Mouse (Mus musculus) embryonic facial prominence, embryonic 13.5 days (tissue): ENCODE results near the gene Zfp292. TPM values are rescaled to one million over a fixed set of nuclear protein-coding genes. Genes with fewer than 3 reads are reported as not detected.
"Not testable (repeated sequence)": the region's sequence is repeated elsewhere in the genome, so short reads cannot be mapped to it uniquely, and the experiment has no call there.

Experiments
- ATAC-seq: fragments of 200-750 bp; cut with Nextera tagmentation; 2 replicates; pipeline ENCODE4 v1.8.0; 2017; ENCODE audit warnings: low read depth; ENCODE audit not compliant: insufficient number of reproducible peaks, insufficient read depth, low FRiP score, low TSS enrichment
- H3K27ac ChIP-seq: fragments of 300-500 bp; sonication (generic); 2 replicates; pipeline ENCODE4 v1.5.1; 2015; ENCODE audit warnings: moderate library complexity, mild to moderate bottlenecking, inconsistent platforms
- H3K27me3 ChIP-seq: fragments of 300-500 bp; sonication (generic); 2 replicates; pipeline ENCODE4 v1.6.1; 2015; ENCODE audit warnings: mild to moderate bottlenecking, inconsistent platforms
- H3K36me3 ChIP-seq: fragments of 300-500 bp; sonication (generic); 2 replicates; pipeline ENCODE4 v1.6.1; 2015; ENCODE audit warnings: mild to moderate bottlenecking, inconsistent platforms
- H3K4me1 ChIP-seq: fragments of 300-500 bp; sonication (generic); 2 replicates; pipeline ENCODE4 v1.6.1; 2015; ENCODE audit warnings: inconsistent platforms
- H3K4me2 ChIP-seq: fragments of 300-500 bp; sonication (generic); 2 replicates; pipeline ENCODE4 v1.6.1; 2015; ENCODE audit warnings: moderate library complexity, mild to moderate bottlenecking, inconsistent platforms
- H3K4me3 ChIP-seq: fragments of 300-500 bp; sonication (generic); 2 replicates; pipeline ENCODE4 v1.5.1; 2015; ENCODE audit warnings: mild to moderate bottlenecking, inconsistent platforms
- H3K9ac ChIP-seq: fragments of 300-500 bp; sonication (generic); 2 replicates; pipeline ENCODE4 v1.6.1; 2015; ENCODE audit warnings: mild to moderate bottlenecking, inconsistent platforms
- H3K9me3 ChIP-seq: fragments of 300-500 bp; sonication (generic); 2 replicates; pipeline ENCODE4 v1.6.1; 2016; ENCODE audit warnings: inconsistent platforms
- WGBS: fragments of 180-500 bp; shearing (Covaris S2); methylation state at CpG from one replicate; pipeline ENCODE4 v1.1.7; 2015; ENCODE audit warnings: mixed read lengths; 5-methylcytosine and 5-hydroxymethylcytosine counted together
- polyA plus RNA-seq: library from polyadenylated mRNA; unstranded; fragments of >200 nt; fragmentation: Nextera tagmentation; extraction: Ambion mirVana; gene quantifications from 2 replicates; pipeline ENCODE4 v1.2.1, GENCODE M21; 2015

Zfp292 gene
- 22.2 and 25.6 TPM in 2 replicates for polyA plus RNA-seq

DNA sequence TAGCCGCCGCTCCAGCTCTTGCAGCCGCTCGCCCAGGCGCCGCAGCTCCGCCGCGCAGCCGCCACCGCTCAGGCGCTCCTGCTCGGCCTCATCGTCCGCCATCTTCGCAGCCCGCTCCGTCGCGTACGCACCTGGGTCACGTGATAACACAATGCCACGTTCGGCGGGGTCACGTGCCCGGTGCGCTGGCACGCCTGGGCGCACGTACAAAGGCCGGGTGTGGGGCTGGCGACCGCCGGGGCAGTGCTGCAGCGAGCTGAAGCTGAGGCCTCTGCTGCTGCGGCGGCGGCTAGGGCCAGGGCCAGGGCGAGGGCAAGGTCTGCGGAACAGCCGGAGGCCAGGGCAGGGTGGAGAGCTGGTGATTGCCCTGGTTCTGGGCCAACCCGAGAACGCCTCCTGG lies at the start of gene Zfp292:
Gene Zfp292, minus strand, starts transcription at position 143 of the 400 bp plus-strand sequence.
- Histone ChIP-seq H3K9ac (peak within 1 kb of the TSS; percentile 99), H3K4me2 (peak within 1 kb of the TSS; percentile 64), H3K4me1 (peaks cover 23% of the 10 kb centered on the region), H3K4me3 (peak within 1 kb of the TSS; percentile 97), H3K27ac (peak within 1 kb of the TSS; percentile 98), H3K36me3 (peaks cover 11% of the 10 kb centered on the region), H3K27me3 (no peaks in the 10 kb centered on the region; the same call in 1 of the 2 replicates), H3K9me3 (no peaks in the 10 kb centered on the region)
- WGBS, result under 1% methylated on average over 44 of the region's 44 CpGs
- ATAC-seq, result peak; percentile 89

- H3K36me3 ChIP-seq, H3K4me1 ChIP-seq, H3K9ac ChIP-seq, H3K4me2 ChIP-seq, ATAC-seq, H3K4me3 ChIP-seq, H3K9me3 ChIP-seq, H3K27me3 ChIP-seq, H3K27ac ChIP-seq: not testable (repeated sequence)
- 75% methylated on average over 7 of the region's 7 CpGs for WGBS
Measured at GRCm38 (mm10) chr4:34928386-34928785, 45.6 kb upstream of the Zfp292 start.

GRCm38 (mm10) chr4:34922177-34922870 lies 39.6 kb upstream of the Zfp292 start:
- Histone ChIP-seq H3K4me1 (peaks cover 4% of the 10 kb centered on the region; the same call in 1 of the 2 replicates), H3K36me3 (no peaks in the 10 kb centered on the region), H3K27me3 (no peaks in the 10 kb centered on the region), H3K27ac (no peak overlapping the region), H3K4me2 (no peak overlapping the region), H3K9ac (no peak overlapping the region), H3K4me3 (no peak overlapping the region), H3K9me3 (no peaks in the 10 kb centered on the region)
- ATAC-seq, result no peak
- WGBS, result 65% methylated on average over 6 of the region's 6 CpGs

DNA sequence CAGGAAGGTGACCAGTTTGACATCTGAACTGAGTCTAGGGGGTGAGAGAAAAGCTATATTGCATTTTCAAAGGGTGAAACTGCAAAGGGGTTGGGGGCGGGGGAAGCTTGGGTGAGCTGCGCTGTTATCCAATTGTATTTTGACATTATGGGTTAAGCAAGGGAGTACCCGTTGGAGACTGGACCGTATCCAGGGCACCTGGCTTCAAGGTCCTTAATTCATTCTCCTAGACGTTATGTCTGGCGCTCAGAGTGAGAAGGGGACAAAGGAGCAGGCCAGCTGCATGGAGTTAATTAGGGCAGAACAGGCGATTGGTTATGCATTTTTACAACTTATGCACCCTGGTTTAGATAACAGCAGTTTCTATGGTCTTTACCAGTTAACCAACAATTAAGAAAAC lies 34.6 kb upstream of the Zfp292 start:
- Histone ChIP-seq H3K9me3 (no peaks in the 10 kb centered on the region), H3K9ac (no peak overlapping the region), H3K4me2 (no peak overlapping the region), H3K27me3 (no peaks in the 10 kb centered on the region), H3K4me1 (peaks cover 6% of the 10 kb centered on the region; the same call in 1 of the 2 replicates), H3K4me3 (no peak overlapping the region), H3K36me3 (no peaks in the 10 kb centered on the region), H3K27ac (no peak overlapping the region)
- ATAC-seq, result no peak
- 47% methylated on average over 7 of the region's 7 CpGs for WGBS

DNA sequence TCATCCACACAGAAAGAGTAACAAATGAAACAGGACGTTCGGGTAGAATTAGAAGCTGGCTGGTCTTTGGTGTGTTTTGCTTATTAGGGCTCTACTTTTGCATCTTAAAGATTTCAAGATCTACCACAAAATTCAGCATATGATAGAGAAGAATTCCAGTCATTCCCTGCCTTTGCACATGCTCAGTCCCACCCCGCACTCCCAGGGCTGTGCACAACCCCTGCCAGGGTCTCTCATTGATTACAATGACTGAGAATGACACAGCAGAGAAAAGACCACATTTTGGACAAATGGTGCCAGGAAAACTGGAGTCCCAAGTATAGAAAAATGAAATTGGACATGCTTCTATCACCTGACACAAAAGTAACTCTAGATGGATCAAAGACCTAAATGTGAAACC lies 29.4 kb upstream of the Zfp292 start:
- 69% methylated on average over 3 of the region's 3 CpGs for WGBS
- H3K9me3 ChIP-seq, result no peaks in the 10 kb centered on the region
- no peaks in the 10 kb centered on the region for H3K27me3 ChIP-seq
- no peak overlapping the region for H3K27ac ChIP-seq
- peaks cover 1% of the 10 kb centered on the region; the same call in 1 of the 2 replicates for H3K4me1 ChIP-seq
- ATAC-seq, result no peak
- no peak overlapping the region for H3K4me3 ChIP-seq
- no peak overlapping the region for H3K4me2 ChIP-seq
- no peaks in the 10 kb centered on the region for H3K36me3 ChIP-seq
- no peak overlapping the region for H3K9ac ChIP-seq

DNA sequence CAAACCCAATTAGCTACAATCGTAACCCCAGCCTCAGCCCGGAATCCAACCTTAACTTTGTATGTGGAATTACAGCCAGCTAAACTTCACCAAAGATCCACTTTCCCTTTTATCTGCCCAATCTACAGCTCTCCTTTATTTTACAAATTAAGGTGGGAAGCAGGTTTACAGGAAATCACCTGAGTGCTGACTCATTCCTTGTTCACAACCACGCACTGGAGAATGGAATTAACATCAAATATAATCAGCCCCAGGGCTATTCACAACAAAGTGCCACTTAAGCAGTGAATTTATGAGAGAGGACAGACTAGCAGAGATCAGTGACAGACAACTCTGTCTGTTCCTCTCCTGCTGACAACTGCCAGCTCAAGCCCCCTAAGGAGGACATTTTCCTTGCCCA lies 28.6 kb upstream of the Zfp292 start:
- Histone ChIP-seq H3K27ac (no peak overlapping the region), H3K36me3 (no peaks in the 10 kb centered on the region), H3K4me1 (peaks cover 7% of the 10 kb centered on the region; the same call in 1 of the 2 replicates), H3K4me2 (no peak overlapping the region), H3K9me3 (no peaks in the 10 kb centered on the region), H3K4me3 (no peak overlapping the region), H3K9ac (no peak overlapping the region), H3K27me3 (no peaks in the 10 kb centered on the region; the same call in 1 of the 2 replicates)
- no peak for ATAC-seq
- 46% methylated on average over 3 of the region's 3 CpGs for WGBS

DNA sequence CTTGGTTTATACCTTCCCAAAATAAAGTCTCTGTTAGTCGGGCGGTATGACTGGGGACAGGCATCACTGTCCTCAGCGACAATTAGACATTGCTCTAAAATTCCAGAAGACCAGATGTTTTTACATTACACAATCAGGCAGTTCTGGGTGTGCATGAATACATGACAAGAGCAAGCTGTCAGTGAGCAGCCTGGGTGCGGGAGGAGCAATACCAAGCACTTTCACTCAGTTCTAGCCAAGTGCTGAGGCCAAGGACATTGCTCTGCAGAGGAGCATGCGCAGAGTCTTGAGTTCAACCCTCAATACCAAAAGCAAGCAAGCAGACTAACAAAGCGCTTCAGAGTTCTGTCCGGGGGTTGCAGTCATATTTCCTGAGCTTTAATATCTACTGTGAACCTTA lies 25.4 kb upstream of the Zfp292 start:
- Histone ChIP-seq H3K36me3 (no peaks in the 10 kb centered on the region), H3K27ac (no peak overlapping the region), H3K4me2 (no peak overlapping the region), H3K9ac (no peak overlapping the region), H3K4me3 (no peak overlapping the region), H3K9me3 (no peaks in the 10 kb centered on the region), H3K27me3 (no peaks in the 10 kb centered on the region; the same call in 1 of the 2 replicates), H3K4me1 (peaks cover 7% of the 10 kb centered on the region; the same call in 1 of the 2 replicates)
- no peak for ATAC-seq
- 79% methylated on average over 7 of the region's 7 CpGs for WGBS

- Histone ChIP-seq H3K4me1 (peaks cover 7% of the 10 kb centered on the region; the same call in 1 of the 2 replicates), H3K4me3 (no peak overlapping the region), H3K27me3 (no peaks in the 10 kb centered on the region; the same call in 1 of the 2 replicates), H3K9me3 (no peaks in the 10 kb centered on the region), H3K4me2 (peak overlapping the region; percentile 41), H3K27ac (no peak overlapping the region), H3K9ac (no peak overlapping the region), H3K36me3 (no peaks in the 10 kb centered on the region)
- no peak for ATAC-seq
- WGBS, result 23% methylated on average over 14 of the region's 14 CpGs
Measured at GRCm38 (mm10) chr4:34907026-34907425, 24.3 kb upstream of the Zfp292 start.

- Histone ChIP-seq H3K4me2 (no peak overlapping the region), H3K9me3 (no peaks in the 10 kb centered on the region), H3K4me3 (no peak overlapping the region), H3K27me3 (no peaks in the 10 kb centered on the region; the same call in 1 of the 2 replicates), H3K27ac (no peak overlapping the region), H3K36me3 (no peaks in the 10 kb centered on the region), H3K4me1 (peaks cover 7% of the 10 kb centered on the region; the same call in 1 of the 2 replicates), H3K9ac (no peak overlapping the region)
- no peak for ATAC-seq
- WGBS, result 74% methylated on average over 4 of the region's 4 CpGs
Measured at GRCm38 (mm10) chr4:34906151-34906550, 23.4 kb upstream of the Zfp292 start.

- Histone ChIP-seq H3K27ac (no peak overlapping the region), H3K9ac (no peak overlapping the region), H3K4me3 (no peak overlapping the region), H3K9me3 (no peaks in the 10 kb centered on the region), H3K4me2 (no peak overlapping the region), H3K4me1 (peaks cover 7% of the 10 kb centered on the region), H3K36me3 (no peaks in the 10 kb centered on the region), H3K27me3 (no peaks in the 10 kb centered on the region; the same call in 1 of the 2 replicates)
- WGBS, result 59% methylated on average over 5 of the region's 5 CpGs
- ATAC-seq, result no peak
Measured at GRCm38 (mm10) chr4:34905396-34905795, 22.6 kb upstream of the Zfp292 start.

DNA sequence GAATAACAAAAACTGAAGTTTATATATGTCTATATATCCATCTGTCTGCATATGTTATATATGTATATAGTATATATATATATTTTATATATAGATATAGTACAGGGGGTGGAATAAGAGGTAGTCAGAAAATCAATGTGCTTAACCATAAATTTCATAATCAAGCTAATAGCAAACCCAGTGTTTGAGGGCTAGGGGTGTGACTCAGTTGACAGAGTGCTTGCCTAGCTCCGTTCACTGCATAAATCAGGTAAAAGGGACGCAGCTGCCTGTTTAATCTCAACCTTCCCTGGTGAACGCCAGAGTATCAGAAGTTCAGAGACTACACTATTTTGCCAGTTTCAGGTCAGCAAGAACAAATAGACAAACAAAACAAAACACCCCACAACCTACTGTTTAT lies 18.8 kb upstream of the Zfp292 start:
- H3K36me3 ChIP-seq, ATAC-seq, H3K4me1 ChIP-seq, H3K27ac ChIP-seq, H3K4me3 ChIP-seq, H3K9me3 ChIP-seq, H3K27me3 ChIP-seq, H3K4me2 ChIP-seq, H3K9ac ChIP-seq: not testable (repeated sequence)
- 79% methylated on average over 3 of the region's 3 CpGs for WGBS

- no peaks in the 10 kb centered on the region; the same call in none of the 2 replicates for H3K27me3 ChIP-seq
- no peak overlapping the region for H3K4me3 ChIP-seq
- H3K4me1 ChIP-seq, result peaks cover 4% of the 10 kb centered on the region; the same call in 1 of the 2 replicates
- H3K36me3 ChIP-seq, result no peaks in the 10 kb centered on the region
- H3K9me3 ChIP-seq, result no peaks in the 10 kb centered on the region
- H3K4me2 ChIP-seq, result no peak overlapping the region
- no peak overlapping the region for H3K9ac ChIP-seq
- ATAC-seq, result no peak
- 70% methylated on average over 4 of the region's 4 CpGs for WGBS
- no peak overlapping the region for H3K27ac ChIP-seq
Measured at GRCm38 (mm10) chr4:34901166-34901565, 18.4 kb upstream of the Zfp292 start.
